13 mouse cellular contexts compared by ENCODE assay signal in genomic region chr4:128950461-128950860, GRCm38 (mm10). TPM values are rescaled to one million over a fixed set of nuclear protein-coding genes. Genes with fewer than 3 reads are reported as not detected.
DNase-seq lines count a peak whose midpoint lies in the region; ATAC-seq and TF ChIP-seq lines count a peak whose summit lies in the region.
"Had no signal": no experiment of that assay in that cellular context is flagged by ENCODE, and none has a peak within 500 bp of the region (broad histone marks: within the 10 kb centered on the region; RNA-seq: fewer than 3 reads in every experiment).

No protein-coding gene starts in this region.

- no peaks in the 10 kb centered on the region for H3K9me3 ChIP-seq in heart, embryonic 12.5 days (replicated peaks)
- H3K9me3 ChIP-seq in kidney, embryonic 15.5 days (replicated peaks), result no peaks in the 10 kb centered on the region
- no peaks in the 10 kb centered on the region for H3K9me3 ChIP-seq in limb, embryonic 10.5 days (replicated peaks)
- H3K9me3 ChIP-seq in midbrain, embryonic 16.5 days (replicated peaks; ENCODE audit: control insufficient read depth, low read length, poor library complexity, severe bottlenecking), result no peaks in the 10 kb centered on the region
- H3K9me3 ChIP-seq: embryonic facial prominence, embryonic 12.5 days; limb, embryonic 13.5 days had no signal

- no peaks in the 10 kb centered on the region for H3K36me3 ChIP-seq in heart, embryonic 12.5 days
- no peaks in the 10 kb centered on the region for H3K36me3 ChIP-seq in kidney, embryonic 15.5 days
- no peaks in the 10 kb centered on the region for H3K36me3 ChIP-seq in limb, embryonic 10.5 days
- H3K36me3 ChIP-seq in midbrain, embryonic 16.5 days (ENCODE audit: control insufficient read depth, insufficient read depth, low read length), result no peaks in the 10 kb centered on the region
- H3K36me3 ChIP-seq: embryonic facial prominence, embryonic 12.5 days; limb, embryonic 13.5 days had no signal

- no peak for TF ChIP-seq POLR2A in brain, embryonic 14.5 days (IDR thresholded peaks at IDR 0.05; ENCODE audit: borderline replicate concordance, extremely low read depth, insufficient read depth, insufficient read length, poor library complexity, severe bottlenecking)

- TF ChIP-seq CTCF in brain, embryonic 14.5 days (IDR thresholded peaks at IDR 0.05; ENCODE audit: borderline replicate concordance, extremely low read depth, insufficient read depth, insufficient read length), result no peak

- no peak for ATAC-seq in heart, embryonic 12.5 days (ENCODE audit: insufficient number of reproducible peaks, low FRiP score)
- no peak for ATAC-seq in kidney, embryonic 15.5 days (replicated peaks; ENCODE audit: low FRiP score)
- no peak for ATAC-seq in midbrain, embryonic 16.5 days

- no peak overlapping the region for H3K9ac ChIP-seq in heart, embryonic 12.5 days
- no peak overlapping the region for H3K9ac ChIP-seq in kidney, embryonic 15.5 days
- no peak overlapping the region for H3K9ac ChIP-seq in midbrain, embryonic 16.5 days (ENCODE audit: low read depth, low read length)
- H3K9ac ChIP-seq: embryonic facial prominence, embryonic 12.5 days; limb, embryonic 13.5 days had no signal

- DNase-seq in heart, adult 11 months, result peak; percentile 95
- DNase-seq in kidney, postnatal 25 days, result peak; percentile 40 to 62
- peak; percentile 59 for DNase-seq in brain, embryonic 14.5 days (ENCODE audit: low read depth)
- peak; percentile 40 for DNase-seq in heart, postnatal 4 days
- no peak for DNase-seq in limb, embryonic 10.5 days (ENCODE audit: low spot score)
- DNase-seq: gastrocnemius, postnatal 14 days; layer of hippocampus, adult 9-11 months; thymus, adult 18-20 months had no signal

- no peak overlapping the region for H3K4me2 ChIP-seq in heart, embryonic 12.5 days
- no peak overlapping the region for H3K4me2 ChIP-seq in kidney, embryonic 15.5 days
- no peak overlapping the region for H3K4me2 ChIP-seq in midbrain, embryonic 16.5 days (ENCODE audit: low read length)
- H3K4me2 ChIP-seq: embryonic facial prominence, embryonic 12.5 days; limb, embryonic 13.5 days had no signal

- WGBS in heart, embryonic 12.5 days, result 76% methylated on average over 5 of the region's 5 CpGs
- WGBS in kidney, embryonic 15.5 days, result 83% methylated on average over 5 of the region's 5 CpGs
- 91% methylated on average over 5 of the region's 5 CpGs for WGBS in limb, embryonic 10.5 days
- WGBS in midbrain, embryonic 16.5 days, result 75% methylated on average over 5 of the region's 5 CpGs

- no peak overlapping the region for H3K4me3 ChIP-seq in heart, embryonic 12.5 days
- H3K4me3 ChIP-seq in kidney, embryonic 15.5 days (replicated peaks), result no peak overlapping the region
- no peak overlapping the region for H3K4me3 ChIP-seq in limb, embryonic 10.5 days
- no peak overlapping the region for H3K4me3 ChIP-seq in midbrain, embryonic 16.5 days (ENCODE audit: low read depth, low read length)
- H3K4me3 ChIP-seq: embryonic facial prominence, embryonic 12.5 days; limb, embryonic 13.5 days had no signal

- no peak overlapping the region for H3K27ac ChIP-seq in heart, embryonic 12.5 days (ENCODE audit: poor library complexity, severe bottlenecking)
- H3K27ac ChIP-seq in kidney, embryonic 15.5 days, result no peak overlapping the region
- H3K27ac ChIP-seq in limb, embryonic 10.5 days, result no peak overlapping the region
- no peak overlapping the region for H3K27ac ChIP-seq in midbrain, embryonic 16.5 days (ENCODE audit: low read length)
- H3K27ac ChIP-seq: embryonic facial prominence, embryonic 12.5 days; limb, embryonic 13.5 days had no signal

- H3K27me3 ChIP-seq in heart, embryonic 12.5 days (replicated peaks), result peaks cover 14% of the 10 kb centered on the region
- H3K27me3 ChIP-seq in kidney, embryonic 15.5 days, result no peaks in the 10 kb centered on the region
- no peaks in the 10 kb centered on the region for H3K27me3 ChIP-seq in limb, embryonic 10.5 days (ENCODE audit: low read depth, poor library complexity, severe bottlenecking)
- no peaks in the 10 kb centered on the region for H3K27me3 ChIP-seq in midbrain, embryonic 16.5 days (ENCODE audit: control insufficient read depth, insufficient read depth, low read depth, low read length)
- H3K27me3 ChIP-seq: limb, embryonic 13.5 days had no signal

- H3K4me1 ChIP-seq in heart, embryonic 12.5 days (replicated peaks), result 0 out of 2 replicates have a peak, but pooled peaks cover 6% of the 10 kb centered on the region
- peaks cover 9% of the 10 kb centered on the region for H3K4me1 ChIP-seq in kidney, embryonic 15.5 days
- peaks cover 8% of the 10 kb centered on the region for H3K4me1 ChIP-seq in limb, embryonic 10.5 days
- H3K4me1 ChIP-seq in midbrain, embryonic 16.5 days (ENCODE audit: control insufficient read depth, insufficient read depth, low read length), result 0 out of 2 replicates have a peak, but pooled peaks cover 4% of the 10 kb centered on the region

RNA-seq across cellular contexts. Expression of gene Azin2, which starts 11.8 kb away (rescaled TPM):
- polyA plus RNA-seq in heart, embryonic 12.5 days (2016; fragmentation: Nextera tagmentation; extraction: Ambion mirVana), result 6.8 and 7.4 TPM in 2 replicates
- polyA plus RNA-seq in kidney, embryonic 15.5 days (2015; fragmentation: Nextera tagmentation; extraction: Ambion mirVana), result 19.4 and 20.3 TPM in 2 replicates
- 14.3 and 15.8 TPM in 2 replicates for polyA plus RNA-seq in brain, embryonic 14.5 days (2012; rRNA removed)
- 1 to 10 TPM; 7.7 to 8.7 TPM for total RNA-seq in heart, postnatal 4 days (2021)
- 9.8 and 15.4 TPM in 2 replicates for polyA plus RNA-seq in limb, embryonic 10.5 days (2016; fragmentation: Nextera tagmentation; extraction: Ambion mirVana)
- polyA plus RNA-seq in midbrain, embryonic 16.5 days (2015; fragmentation: Nextera tagmentation; extraction: Ambion mirVana), result 16.6 and 20.2 TPM in 2 replicates

RNA-seq across cellular contexts. Expression of gene Ak2, which starts 41.3 kb away (rescaled TPM):
- polyA plus RNA-seq in heart, embryonic 12.5 days (2016; fragmentation: Nextera tagmentation; extraction: Ambion mirVana), result 164 and 167 TPM in 2 replicates
- polyA plus RNA-seq in kidney, embryonic 15.5 days (2015; fragmentation: Nextera tagmentation; extraction: Ambion mirVana), result 224 and 231 TPM in 2 replicates
- polyA plus RNA-seq in brain, embryonic 14.5 days (2012; rRNA removed), result 54.3 and 68.4 TPM in 2 replicates
- 100 to 1,000 TPM; 104 to 105 TPM for total RNA-seq in heart, postnatal 4 days (2021)
- polyA plus RNA-seq in limb, embryonic 10.5 days (2016; fragmentation: Nextera tagmentation; extraction: Ambion mirVana), result 236 and 271 TPM in 2 replicates
- polyA plus RNA-seq in midbrain, embryonic 16.5 days (2015; fragmentation: Nextera tagmentation; extraction: Ambion mirVana), result 81.6 and 81.7 TPM in 2 replicates
